Comparison of ENCODE assay signal across 8 mouse cellular contexts in the genomic region with DNA sequence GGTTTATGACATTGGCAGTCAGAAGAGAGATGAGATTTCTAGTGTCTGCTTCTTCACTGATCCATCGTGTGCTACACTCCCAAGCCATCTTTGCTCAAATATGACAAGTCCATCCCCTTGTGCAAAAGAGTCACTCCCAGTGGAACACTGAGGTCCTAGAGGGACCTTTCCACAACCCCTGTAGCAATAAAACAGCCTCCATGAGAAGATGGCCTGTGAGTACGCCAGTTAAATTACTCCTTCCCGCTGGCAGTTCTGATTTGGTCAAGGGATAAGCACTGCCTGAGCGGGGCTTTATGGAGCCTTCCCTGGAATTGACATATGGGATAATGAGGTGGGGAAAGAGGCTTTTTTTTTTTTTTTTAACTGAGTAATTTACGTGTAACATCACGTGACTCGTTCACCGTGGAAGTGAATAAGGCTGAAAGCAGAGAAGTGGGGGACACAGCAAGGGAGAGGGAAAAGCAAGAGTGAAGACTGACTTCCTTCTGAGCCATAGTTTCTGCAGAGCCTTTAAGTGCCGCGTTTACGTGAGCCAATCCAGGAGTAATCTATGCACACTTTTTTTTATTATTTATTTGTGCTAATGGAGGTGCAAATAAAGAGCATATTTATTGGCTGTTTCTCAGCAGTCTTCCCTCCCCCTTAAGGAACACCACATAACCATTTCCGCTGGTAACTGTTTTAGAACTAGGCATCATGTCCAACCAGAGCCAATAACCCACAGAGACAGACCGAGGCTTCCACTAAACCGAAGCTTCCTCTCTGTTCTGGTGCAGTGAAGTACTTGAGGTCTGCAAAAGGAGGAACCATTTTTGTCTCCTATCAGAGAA. TPM values are rescaled to one million over a fixed set of nuclear protein-coding genes. Genes with fewer than 3 reads are reported as not detected.
DNase-seq lines count a peak whose midpoint lies in the region; ATAC-seq and TF ChIP-seq lines count a peak whose summit lies in the region.

A gene (minus strand): TSS at position 102 of the 833 bp plus-strand sequence.

- no peaks in the 10 kb centered on the region for H3K36me3 ChIP-seq in C2C12 (ENCODE audit: control insufficient read depth, insufficient read depth)
- H3K36me3 ChIP-seq in limb, embryonic 12.5 days, result no peaks in the 10 kb centered on the region
- no peaks in the 10 kb centered on the region for H3K36me3 ChIP-seq in midbrain, embryonic 14.5 days (ENCODE audit: control insufficient read depth, insufficient read depth, low read length)

- TF ChIP-seq CTCF in C2C12 (IDR thresholded peaks at IDR 0.05; ENCODE audit: control insufficient read depth, insufficient read depth, insufficient read length), result no peak

- DNase-seq in embryo, embryonic 10 days (ENCODE audit: low spot score), result peak; percentile 45
- DNase-seq in gastrocnemius, postnatal 36 days, result no peak
- DNase-seq in midbrain, embryonic 14.5 days, result peak; percentile 61
- no peak for DNase-seq in Muller cell, postnatal 12 days (ENCODE audit: inconsistent ontology term)

- H3K4me2 ChIP-seq in limb, embryonic 12.5 days, result peak within 1 kb of the TSS; percentile 96
- H3K4me2 ChIP-seq in midbrain, embryonic 14.5 days (ENCODE audit: low read length), result peak within 1 kb of the TSS; percentile 95

- H3ac ChIP-seq in C2C12 (ENCODE audit: control insufficient read depth, insufficient read length, low read depth), result peak within 1 kb of the TSS; percentile 89

- no peaks in the 10 kb centered on the region for H3K27me3 ChIP-seq in C2C12 (ENCODE audit: control insufficient read depth, insufficient read depth, insufficient read length)
- H3K27me3 ChIP-seq in limb, embryonic 12.5 days, result no peaks in the 10 kb centered on the region
- no peaks in the 10 kb centered on the region for H3K27me3 ChIP-seq in midbrain, embryonic 14.5 days (ENCODE audit: control insufficient read depth, insufficient read depth, low read length)

- intact Hi-C loops in gastrocnemius, postnatal 36 days (cut with DNase I), result no loop called here

- H3K4me3 ChIP-seq in C2C12 (ENCODE audit: insufficient read depth, poor library complexity, severe bottlenecking), result peak within 1 kb of the TSS; percentile 75
- H3K4me3 ChIP-seq in limb, embryonic 12.5 days (replicated peaks), result peak within 1 kb of the TSS; percentile 93
- peak within 1 kb of the TSS; percentile 94 for H3K4me3 ChIP-seq in midbrain, embryonic 14.5 days (replicated peaks; ENCODE audit: low read depth, low read length)

- H3K79me2 ChIP-seq in C2C12 (ENCODE audit: control insufficient read depth, insufficient read depth), result peaks cover 37% of the 10 kb centered on the region

- peaks cover 22% of the 10 kb centered on the region for H3K79me3 ChIP-seq in C2C12 (ENCODE audit: low read depth)

- H3K9ac ChIP-seq in limb, embryonic 12.5 days (replicated peaks), result peak within 1 kb of the TSS; percentile 86
- peak within 1 kb of the TSS; percentile 83 for H3K9ac ChIP-seq in midbrain, embryonic 14.5 days (replicated peaks; ENCODE audit: low read length)

- peak; percentile 10 for ATAC-seq in activated CD4-positive, CD25-positive, alpha-beta regulatory T cell, adult 4 months
- ATAC-seq in inflammation-experienced regulatory T-cells, adult 6 months, result peak; percentile 30
- no peak for ATAC-seq in limb, embryonic 12.5 days (ENCODE audit: insufficient number of reproducible peaks, insufficient read depth, low FRiP score, low TSS enrichment, low read depth)
- no peak for ATAC-seq in midbrain, embryonic 14.5 days (ENCODE audit: low FRiP score, low TSS enrichment)

- no peaks in the 10 kb centered on the region for H3K9me3 ChIP-seq in limb, embryonic 12.5 days
- H3K9me3 ChIP-seq in midbrain, embryonic 14.5 days (ENCODE audit: control insufficient read depth, low read length), result no peaks in the 10 kb centered on the region

- WGBS in limb, embryonic 12.5 days, result 7% methylated on average over 14 of the region's 14 CpGs
- 10% methylated on average over 14 of the region's 14 CpGs for WGBS in midbrain, embryonic 14.5 days

- H3K4me1 ChIP-seq in limb, embryonic 12.5 days (replicated peaks), result peaks cover 21% of the 10 kb centered on the region
- peaks cover 22% of the 10 kb centered on the region for H3K4me1 ChIP-seq in midbrain, embryonic 14.5 days (ENCODE audit: control insufficient read depth, insufficient read depth, low read length)

- peak within 1 kb of the TSS; percentile 97 for H3K27ac ChIP-seq in limb, embryonic 12.5 days
- peak within 1 kb of the TSS; percentile 92 for H3K27ac ChIP-seq in midbrain, embryonic 14.5 days (replicated peaks; ENCODE audit: low read depth, low read length)

TF ChIP-seq in C2C12, 6 proteins besides CTCF, POLR2A, EP300 and RAD21:
- no peak for TF ChIP-seq MYOD1 (IDR thresholded peaks at IDR 0.05; ENCODE audit: control insufficient read depth, insufficient read length, low read depth)
- TF ChIP-seq USF1 (IDR thresholded peaks at IDR 0.05; ENCODE audit: low read depth), result peak; percentile 90

RNA-seq across cellular contexts. Expression of the gene that starts here (rescaled TPM):
- polyA plus RNA-seq in C2C12 (2012; fragmentation: generic; extraction: Trizol), result 21.9 TPM
- 10 to 100 TPM; 39.1 to 51.8 TPM for polyA plus RNA-seq in activated CD4-positive, CD25-positive, alpha-beta regulatory T cell, adult 4 months (2017; shearing (Covaris generic))
- 10 to 100 TPM; 18.6 to 20.6 TPM for total RNA-seq in gastrocnemius, postnatal 36 days (2021)
- polyA plus RNA-seq in inflammation-experienced regulatory T-cells, adult 6 months (2017; shearing (Covaris generic)), result 10 to 100 TPM; 48.4 to 62.8 (median 60.1) TPM
- 57.4 and 57.8 TPM in 2 replicates for polyA plus RNA-seq in limb, embryonic 12.5 days (2016; fragmentation: Nextera tagmentation; extraction: Ambion mirVana)
- 38.5 and 54.0 TPM in 2 replicates for polyA plus RNA-seq in midbrain, embryonic 14.5 days (2014; fragmentation: Nextera tagmentation; extraction: Ambion mirVana)

Comparison
In these comparisons a context has a peak if more than half of its experiments do, and no peak if none do; other contexts are left out.
1. ATAC-seq: peak in activated CD4-positive, CD25-positive, alpha-beta regulatory T cell, adult 4 months (single experiment) and inflammation-experienced regulatory T-cells, adult 6 months (single experiment); none in limb, embryonic 12.5 days (single experiment) and midbrain, embryonic 14.5 days (single experiment).
2. DNase-seq: peak in embryo, embryonic 10 days (single experiment) and midbrain, embryonic 14.5 days (single experiment); none in gastrocnemius, postnatal 36 days (0 of 2) and Muller cell, postnatal 12 days (single experiment).
3. Peak in every context shown above with its lines, with median percentiles within 50 percentile points of each other: H3K4me3 ChIP-seq.